Comparison of ENCODE assay signal across 16 mouse cellular contexts in the genomic region with DNA sequence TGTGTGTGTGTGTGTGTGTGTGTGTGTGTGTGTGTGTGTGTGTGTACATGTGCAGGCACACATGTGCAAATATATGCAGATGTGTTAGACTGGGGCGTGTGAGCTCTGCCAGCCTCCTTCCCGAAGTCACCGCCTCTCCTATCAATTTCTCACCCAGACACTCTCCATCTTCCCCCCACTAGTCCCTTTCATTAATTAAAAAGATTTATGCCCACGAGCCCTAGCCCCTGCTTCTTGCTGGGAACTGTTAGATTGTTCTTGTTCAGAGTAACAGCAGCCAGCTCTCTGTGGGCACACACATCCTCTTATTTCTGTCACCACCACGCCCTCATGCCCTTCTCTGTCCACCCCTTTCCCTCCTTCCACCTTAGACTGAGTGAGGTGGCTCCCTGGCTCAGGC. TPM values are rescaled to one million over a fixed set of nuclear protein-coding genes. Genes with fewer than 3 reads are reported as not detected.
DNase-seq lines count a peak whose midpoint lies in the region; ATAC-seq lines count a peak whose summit lies in the region.
"Had no signal": no experiment of that assay in that cellular context is flagged by ENCODE, and none has a peak within 500 bp of the region (broad histone marks: within the 10 kb centered on the region; RNA-seq: fewer than 3 reads in every experiment).

No protein-coding gene starts in this region.

- peaks cover 6% of the 10 kb centered on the region; the same call in 1 of the 2 replicates for H3K27me3 ChIP-seq in forebrain, embryonic 10.5 days (ENCODE audit: poor library complexity, severe bottlenecking)
- no peaks in the 10 kb centered on the region for H3K27me3 ChIP-seq in forebrain, embryonic 13.5 days
- H3K27me3 ChIP-seq in midbrain, embryonic 10.5 days (ENCODE audit: low read depth, poor library complexity, severe bottlenecking): peaks cover 4% of the 10 kb centered on the region; the same call in 1 of the 2 replicates
- H3K27me3 ChIP-seq in midbrain, embryonic 11.5 days (ENCODE audit: control insufficient read depth, insufficient read depth, low read length): no peaks in the 10 kb centered on the region
- no peaks in the 10 kb centered on the region for H3K27me3 ChIP-seq in hindbrain, embryonic 16.5 days (replicated peaks; ENCODE audit: control insufficient read depth, insufficient read depth, low read length)
- H3K27me3 ChIP-seq in neural tube, embryonic 13.5 days: no peaks in the 10 kb centered on the region
- no peaks in the 10 kb centered on the region for H3K27me3 ChIP-seq in heart, embryonic 11.5 days (ENCODE audit: control insufficient read depth, insufficient read depth, low read length)

- H3K4me2 ChIP-seq in forebrain, embryonic 13.5 days: no peak overlapping the region; the same call in 1 of the 2 replicates
- no peak overlapping the region for H3K4me2 ChIP-seq in midbrain, embryonic 11.5 days
- no peak overlapping the region for H3K4me2 ChIP-seq in hindbrain, embryonic 16.5 days (ENCODE audit: low read length)
- H3K4me2 ChIP-seq in neural tube, embryonic 13.5 days: peak overlapping the region; percentile 79
- no peak overlapping the region for H3K4me2 ChIP-seq in heart, embryonic 11.5 days
- H3K4me2 ChIP-seq: heart, embryonic 15.5 days; liver, embryonic 11.5 days had no signal

- H3K4me3 ChIP-seq in forebrain, embryonic 10.5 days: 0 out of 2 replicates have a peak overlapping the region, but pooled peaks have one; percentile 84
- no peak overlapping the region for H3K4me3 ChIP-seq in forebrain, embryonic 13.5 days
- no peak overlapping the region; the same call in 1 of the 2 replicates for H3K4me3 ChIP-seq in midbrain, embryonic 10.5 days
- no peak overlapping the region for H3K4me3 ChIP-seq in midbrain, embryonic 11.5 days (ENCODE audit: low read depth, low read length)
- no peak overlapping the region for H3K4me3 ChIP-seq in hindbrain, embryonic 16.5 days (ENCODE audit: low read length)
- no peak overlapping the region for H3K4me3 ChIP-seq in neural tube, embryonic 13.5 days
- no peak overlapping the region for H3K4me3 ChIP-seq in heart, embryonic 11.5 days (ENCODE audit: low read depth, low read length)
- H3K4me3 ChIP-seq: heart, embryonic 15.5 days; megakaryocyte, embryonic 14.5 days had no signal

- ATAC-seq in forebrain, embryonic 13.5 days: no peak
- ATAC-seq in midbrain, embryonic 11.5 days (ENCODE audit: low FRiP score): no peak
- ATAC-seq in hindbrain, embryonic 16.5 days: no peak
- ATAC-seq in neural tube, embryonic 13.5 days (ENCODE audit: low read depth): peak; percentile 8
- ATAC-seq in heart, embryonic 11.5 days (replicated peaks; ENCODE audit: insufficient number of reproducible peaks, low FRiP score, low TSS enrichment): no peak
- ATAC-seq: lung, postnatal 0 days had no signal

- H3K9ac ChIP-seq in forebrain, embryonic 13.5 days: no peak overlapping the region
- H3K9ac ChIP-seq in midbrain, embryonic 11.5 days (ENCODE audit: low read length): no peak overlapping the region
- no peak overlapping the region for H3K9ac ChIP-seq in hindbrain, embryonic 16.5 days (ENCODE audit: low read depth, low read length)
- peak overlapping the region; percentile 92 for H3K9ac ChIP-seq in neural tube, embryonic 13.5 days
- H3K9ac ChIP-seq in heart, embryonic 11.5 days (ENCODE audit: low read depth, low read length): no peak overlapping the region
- H3K9ac ChIP-seq: heart, embryonic 15.5 days had no signal

- H3K27ac ChIP-seq in forebrain, embryonic 10.5 days: peak overlapping the region; percentile 87
- H3K27ac ChIP-seq in forebrain, embryonic 13.5 days: no peak overlapping the region
- H3K27ac ChIP-seq in midbrain, embryonic 10.5 days (replicated peaks): peak overlapping the region; percentile 89
- no peak overlapping the region for H3K27ac ChIP-seq in midbrain, embryonic 11.5 days (ENCODE audit: low read depth, low read length)
- H3K27ac ChIP-seq in hindbrain, embryonic 16.5 days (ENCODE audit: low read depth, low read length): peak overlapping the region; percentile 34; the same call in 1 of the 2 replicates
- peak overlapping the region; percentile 93 for H3K27ac ChIP-seq in neural tube, embryonic 13.5 days (replicated peaks)
- H3K27ac ChIP-seq in heart, embryonic 11.5 days (ENCODE audit: low read depth, low read length): no peak overlapping the region
- H3K27ac ChIP-seq: heart, embryonic 15.5 days had no signal

- peaks cover 6% of the 10 kb centered on the region for H3K36me3 ChIP-seq in forebrain, embryonic 10.5 days (replicated peaks)
- peaks cover 8% of the 10 kb centered on the region for H3K36me3 ChIP-seq in forebrain, embryonic 13.5 days (ENCODE audit: poor library complexity, severe bottlenecking)
- H3K36me3 ChIP-seq in midbrain, embryonic 10.5 days: peaks cover 12% of the 10 kb centered on the region
- H3K36me3 ChIP-seq in midbrain, embryonic 11.5 days (ENCODE audit: control insufficient read depth, insufficient read depth, low read length): no peaks in the 10 kb centered on the region
- peaks cover 4% of the 10 kb centered on the region; the same call in 1 of the 2 replicates for H3K36me3 ChIP-seq in hindbrain, embryonic 16.5 days (ENCODE audit: control insufficient read depth, insufficient read depth, low read length)
- peaks cover 12% of the 10 kb centered on the region for H3K36me3 ChIP-seq in neural tube, embryonic 13.5 days
- no peaks in the 10 kb centered on the region for H3K36me3 ChIP-seq in heart, embryonic 11.5 days (ENCODE audit: control insufficient read depth, insufficient read depth, low read length)
- H3K36me3 ChIP-seq: heart, embryonic 15.5 days had no signal

- H3K9me3 ChIP-seq in forebrain, embryonic 10.5 days: peaks cover 4% of the 10 kb centered on the region; the same call in 1 of the 2 replicates
- no peaks in the 10 kb centered on the region for H3K9me3 ChIP-seq in forebrain, embryonic 13.5 days (replicated peaks)
- H3K9me3 ChIP-seq in midbrain, embryonic 10.5 days (replicated peaks): no peaks in the 10 kb centered on the region
- no peaks in the 10 kb centered on the region; the same call in 1 of the 2 replicates for H3K9me3 ChIP-seq in midbrain, embryonic 11.5 days (ENCODE audit: control insufficient read depth, low read length)
- peaks cover 2% of the 10 kb centered on the region; the same call in 1 of the 2 replicates for H3K9me3 ChIP-seq in hindbrain, embryonic 16.5 days (ENCODE audit: control insufficient read depth, low read length)
- 0 out of 2 replicates have a peak, but pooled peaks cover 1% of the 10 kb centered on the region for H3K9me3 ChIP-seq in neural tube, embryonic 13.5 days
- H3K9me3 ChIP-seq in heart, embryonic 11.5 days (replicated peaks; ENCODE audit: control insufficient read depth, low read length): no peaks in the 10 kb centered on the region
- H3K9me3 ChIP-seq: heart, embryonic 15.5 days had no signal

- WGBS in forebrain, embryonic 10.5 days: 65% methylated on average over 5 of the region's 5 CpGs
- 56% methylated on average over 5 of the region's 5 CpGs for WGBS in forebrain, embryonic 13.5 days
- 55% methylated on average over 5 of the region's 5 CpGs for WGBS in midbrain, embryonic 10.5 days
- WGBS in midbrain, embryonic 11.5 days: 62% methylated on average over 5 of the region's 5 CpGs
- WGBS in hindbrain, embryonic 16.5 days: 17% methylated on average over 5 of the region's 5 CpGs
- 6% methylated on average over 5 of the region's 5 CpGs for WGBS in neural tube, embryonic 13.5 days
- WGBS in heart, embryonic 11.5 days (ENCODE audit: insufficient replicate concordance): 55% methylated on average over 5 of the region's 5 CpGs

- H3K4me1 ChIP-seq in forebrain, embryonic 10.5 days: peaks cover 53% of the 10 kb centered on the region
- H3K4me1 ChIP-seq in forebrain, embryonic 13.5 days: peaks cover 43% of the 10 kb centered on the region
- peaks cover 54% of the 10 kb centered on the region for H3K4me1 ChIP-seq in midbrain, embryonic 10.5 days
- peaks cover 15% of the 10 kb centered on the region for H3K4me1 ChIP-seq in midbrain, embryonic 11.5 days (ENCODE audit: control insufficient read depth, insufficient read depth, low read length)
- peaks cover 35% of the 10 kb centered on the region for H3K4me1 ChIP-seq in hindbrain, embryonic 16.5 days (ENCODE audit: control insufficient read depth, insufficient read depth, low read depth, low read length)
- peaks cover 55% of the 10 kb centered on the region for H3K4me1 ChIP-seq in neural tube, embryonic 13.5 days (replicated peaks)
- H3K4me1 ChIP-seq in heart, embryonic 11.5 days (ENCODE audit: control insufficient read depth, insufficient read depth, low read length): peaks cover 2% of the 10 kb centered on the region; the same call in 1 of the 2 replicates

- no peak for DNase-seq in forebrain, embryonic 10.5 days (ENCODE audit: extremely low spot score, low spot score)
- DNase-seq in midbrain, embryonic 10.5 days (ENCODE audit: low spot score): no peak
- no peak for DNase-seq in midbrain, embryonic 11.5 days (ENCODE audit: low spot score, missing footprints)
- DNase-seq in gastrocnemius, postnatal 10 days: no peak
- DNase-seq: adrenal gland, postnatal 25 days; cerebellum, adult 9-10 months; kidney, postnatal 10 days; thymus, postnatal 36 days had no signal

RNA-seq across cellular contexts. Expression of gene Meis3, which starts 1.7 kb away (rescaled TPM):
- 56.7 and 57.5 TPM in 2 replicates for polyA plus RNA-seq in forebrain, embryonic 10.5 days (2016; fragmentation: Nextera tagmentation; extraction: Ambion mirVana)
- 96.9 and 104 TPM in 2 replicates for polyA plus RNA-seq in forebrain, embryonic 13.5 days (2015; fragmentation: Nextera tagmentation; extraction: Ambion mirVana)
- polyA plus RNA-seq in midbrain, embryonic 10.5 days (2016; fragmentation: Nextera tagmentation; extraction: Ambion mirVana): 80.7 and 99.3 TPM in 2 replicates
- polyA plus RNA-seq in midbrain, embryonic 11.5 days (2014; fragmentation: Nextera tagmentation; extraction: Ambion mirVana): 74.7 and 80.7 TPM in 2 replicates
- polyA plus RNA-seq in hindbrain, embryonic 16.5 days (2015; fragmentation: Nextera tagmentation; extraction: Ambion mirVana): 96.6 and 122 TPM in 2 replicates
- polyA plus RNA-seq in neural tube, embryonic 13.5 days (2015; fragmentation: Nextera tagmentation; extraction: Ambion mirVana): 139 and 161 TPM in 2 replicates
- 19.7 and 22.8 TPM in 2 replicates for polyA plus RNA-seq in heart, embryonic 11.5 days (2014; fragmentation: Nextera tagmentation; extraction: Ambion mirVana)
- total RNA-seq in gastrocnemius, postnatal 10 days (2021): 1 to 10 TPM; 4.2 to 6.8 TPM

RNA-seq across cellular contexts. Expression of gene Slc8a2, which starts 43.5 kb away (rescaled TPM):
- polyA plus RNA-seq in forebrain, embryonic 10.5 days (2016; fragmentation: Nextera tagmentation; extraction: Ambion mirVana): 0.22 and 0.34 TPM in 2 replicates
- polyA plus RNA-seq in forebrain, embryonic 13.5 days (2015; fragmentation: Nextera tagmentation; extraction: Ambion mirVana): 0.67 and 0.68 TPM in 2 replicates
- polyA plus RNA-seq in midbrain, embryonic 10.5 days (2016; fragmentation: Nextera tagmentation; extraction: Ambion mirVana): 0.21 and 0.25 TPM in 2 replicates
- 0.27 and 0.34 TPM in 2 replicates for polyA plus RNA-seq in midbrain, embryonic 11.5 days (2014; fragmentation: Nextera tagmentation; extraction: Ambion mirVana)
- polyA plus RNA-seq in hindbrain, embryonic 16.5 days (2015; fragmentation: Nextera tagmentation; extraction: Ambion mirVana): 1.1 and 1.2 TPM in 2 replicates
- 1.1 and 1.4 TPM in 2 replicates for polyA plus RNA-seq in neural tube, embryonic 13.5 days (2015; fragmentation: Nextera tagmentation; extraction: Ambion mirVana)
- 0.11 and 0.17 TPM in 2 replicates for polyA plus RNA-seq in heart, embryonic 11.5 days (2014; fragmentation: Nextera tagmentation; extraction: Ambion mirVana)
- under 1 TPM; 0.75 to 0.86 TPM for total RNA-seq in gastrocnemius, postnatal 10 days (2021)

RNA-seq across cellular contexts. Expression of gene Dhx34, which starts 48.7 kb away (rescaled TPM):
- 19.6 and 21.2 TPM in 2 replicates for polyA plus RNA-seq in forebrain, embryonic 10.5 days (2016; fragmentation: Nextera tagmentation; extraction: Ambion mirVana)
- 13.7 and 17.1 TPM in 2 replicates for polyA plus RNA-seq in forebrain, embryonic 13.5 days (2015; fragmentation: Nextera tagmentation; extraction: Ambion mirVana)
- polyA plus RNA-seq in midbrain, embryonic 10.5 days (2016; fragmentation: Nextera tagmentation; extraction: Ambion mirVana): 19.9 and 20.2 TPM in 2 replicates
- polyA plus RNA-seq in midbrain, embryonic 11.5 days (2014; fragmentation: Nextera tagmentation; extraction: Ambion mirVana): 9.0 and 10.3 TPM in 2 replicates
- polyA plus RNA-seq in hindbrain, embryonic 16.5 days (2015; fragmentation: Nextera tagmentation; extraction: Ambion mirVana): 9.6 and 13.3 TPM in 2 replicates
- polyA plus RNA-seq in neural tube, embryonic 13.5 days (2015; fragmentation: Nextera tagmentation; extraction: Ambion mirVana): 11.3 and 13.2 TPM in 2 replicates
- polyA plus RNA-seq in heart, embryonic 11.5 days (2014; fragmentation: Nextera tagmentation; extraction: Ambion mirVana): 7.4 and 7.8 TPM in 2 replicates
- total RNA-seq in gastrocnemius, postnatal 10 days (2021): 1 to 10 TPM; 5.8 to 7.6 TPM

RNA-seq across cellular contexts. Expression of gene Kptn, which starts 53.5 kb away (rescaled TPM):
- 26.0 and 28.8 TPM in 2 replicates for polyA plus RNA-seq in forebrain, embryonic 10.5 days (2016; fragmentation: Nextera tagmentation; extraction: Ambion mirVana)
- polyA plus RNA-seq in forebrain, embryonic 13.5 days (2015; fragmentation: Nextera tagmentation; extraction: Ambion mirVana): 37.2 and 38.4 TPM in 2 replicates
- 28.8 and 30.6 TPM in 2 replicates for polyA plus RNA-seq in midbrain, embryonic 10.5 days (2016; fragmentation: Nextera tagmentation; extraction: Ambion mirVana)
- 16.2 and 18.2 TPM in 2 replicates for polyA plus RNA-seq in midbrain, embryonic 11.5 days (2014; fragmentation: Nextera tagmentation; extraction: Ambion mirVana)
- 48.3 and 49.8 TPM in 2 replicates for polyA plus RNA-seq in hindbrain, embryonic 16.5 days (2015; fragmentation: Nextera tagmentation; extraction: Ambion mirVana)
- 37.9 and 41.4 TPM in 2 replicates for polyA plus RNA-seq in neural tube, embryonic 13.5 days (2015; fragmentation: Nextera tagmentation; extraction: Ambion mirVana)
- polyA plus RNA-seq in heart, embryonic 11.5 days (2014; fragmentation: Nextera tagmentation; extraction: Ambion mirVana): 26.4 and 29.5 TPM in 2 replicates
- total RNA-seq in gastrocnemius, postnatal 10 days (2021): 10 to 100 TPM; 12.0 to 13.1 TPM

Comparison
In these comparisons a context has a peak if more than half of its experiments do, and no peak if none do; other contexts are left out.
1. H3K27ac ChIP-seq: peak in forebrain, embryonic 10.5 days (single experiment), midbrain, embryonic 10.5 days (single experiment), hindbrain, embryonic 16.5 days (single experiment) and neural tube, embryonic 13.5 days (single experiment); none in forebrain, embryonic 13.5 days (single experiment), midbrain, embryonic 11.5 days (single experiment) and heart, embryonic 11.5 days (single experiment).